Mouse (Mus musculus) R1 (cell line): Measurements from ENCODE around the gene Vmn2r72.

Experiments used
- DNase-seq: peaks from one replicate; pipeline ENCODE4 v3.0.0-alpha.2; 2018; ENCODE audit warnings: low read depth, low spot score

Vmn2r72 gene

DNA sequence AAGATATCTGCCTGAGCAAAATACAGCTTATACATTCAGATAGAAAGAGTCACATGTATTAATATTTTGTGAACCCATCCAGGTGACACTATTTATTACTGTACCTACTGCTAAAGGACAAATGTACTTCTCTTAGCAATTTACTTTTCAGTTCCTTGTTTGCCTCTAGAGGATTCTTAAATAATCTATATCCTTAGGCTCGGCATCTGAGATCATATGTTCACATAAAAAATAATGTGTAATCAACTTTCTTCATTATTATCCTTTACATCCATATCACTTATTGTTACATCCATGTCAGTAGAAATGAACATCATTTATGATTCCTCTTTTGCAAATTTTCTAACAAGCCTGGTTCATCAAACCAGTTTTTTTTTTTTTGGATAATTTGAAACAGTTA, at the start of gene Vmn2r72:
TSS of gene Vmn2r72 (minus strand) at position 101 of the 400 bp plus-strand sequence.
- DNase-seq: no peak
